Mouse (Mus musculus) spleen, postnatal 14 days (tissue): ENCODE measurements around the gene Stat6.
"Not testable (repeated sequence)": the region's sequence is repeated elsewhere in the genome, so short reads cannot be mapped to it uniquely, and the experiment has no call there.

ENCODE experiments used
- DNase-seq, 2 experiments: peaks; one replicate each; pipeline ENCODE4 v3.0.0; 2021 to 2022; ENCODE audit warnings: low spot score in 2 of 2

Stat6 gene

DNA sequence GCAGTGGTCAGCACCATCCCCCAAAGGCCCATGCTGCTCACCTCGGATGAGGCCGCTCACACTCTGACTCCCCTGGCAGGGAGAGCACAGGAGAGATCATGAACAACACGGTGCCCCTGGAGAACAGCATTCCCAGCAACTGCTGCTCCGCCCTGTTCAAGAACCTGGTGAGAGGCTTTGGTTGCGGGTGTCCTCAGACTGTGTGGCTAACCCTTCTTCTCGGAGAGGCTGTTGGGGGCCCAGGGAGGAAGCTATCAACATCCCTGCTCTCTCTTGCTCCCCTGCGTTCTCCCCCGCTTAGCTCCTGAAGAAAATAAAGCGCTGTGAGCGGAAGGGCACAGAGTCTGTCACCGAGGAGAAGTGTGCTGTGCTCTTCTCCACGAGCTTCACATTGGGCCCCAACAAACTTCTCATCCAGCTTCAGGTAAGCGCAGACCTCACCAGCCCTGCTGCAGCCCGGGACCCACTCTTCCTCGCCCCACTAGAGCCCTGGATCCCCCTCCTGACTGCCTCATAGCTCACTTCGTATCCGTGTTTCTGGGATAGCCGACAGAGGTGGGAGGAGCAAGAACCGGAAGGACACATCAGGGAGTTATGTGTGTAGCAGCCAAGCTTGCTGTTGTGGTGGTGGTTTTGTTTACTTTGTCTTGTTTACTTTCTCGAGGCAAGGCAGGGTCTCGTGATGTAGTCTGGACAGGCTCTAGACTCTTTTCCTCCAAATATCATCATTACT, 10.3 kb downstream of the Stat6 start:
- DNase-seq, result no peak

DNA sequence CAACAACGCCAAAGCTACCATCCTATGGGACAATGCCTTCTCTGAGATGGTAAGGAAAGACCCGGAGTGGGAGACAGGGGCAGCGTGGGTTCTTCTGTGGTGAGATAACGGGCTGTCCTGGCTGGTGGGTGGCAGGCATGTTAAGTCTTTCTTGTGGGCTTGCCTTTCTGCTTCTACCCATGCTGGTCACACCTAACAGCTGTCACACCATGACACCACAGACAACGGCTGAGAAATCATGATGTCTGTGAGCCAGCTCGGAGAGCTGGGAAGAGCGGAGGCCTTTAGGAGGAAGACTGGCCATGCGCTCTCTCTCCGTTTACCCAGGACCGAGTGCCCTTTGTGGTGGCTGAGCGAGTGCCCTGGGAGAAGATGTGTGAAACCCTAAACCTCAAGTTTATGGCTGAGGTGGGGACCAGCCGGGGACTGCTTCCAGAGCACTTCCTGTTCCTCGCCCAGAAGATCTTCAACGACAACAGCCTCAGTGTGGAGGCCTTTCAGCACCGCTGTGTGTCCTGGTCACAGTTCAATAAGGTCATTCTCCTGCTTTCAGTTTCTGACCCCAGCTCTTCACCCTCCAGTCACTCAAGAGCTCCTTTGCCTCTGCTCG, 12.3 kb downstream of the Stat6 start:
- DNase-seq, result no peak

DNA sequence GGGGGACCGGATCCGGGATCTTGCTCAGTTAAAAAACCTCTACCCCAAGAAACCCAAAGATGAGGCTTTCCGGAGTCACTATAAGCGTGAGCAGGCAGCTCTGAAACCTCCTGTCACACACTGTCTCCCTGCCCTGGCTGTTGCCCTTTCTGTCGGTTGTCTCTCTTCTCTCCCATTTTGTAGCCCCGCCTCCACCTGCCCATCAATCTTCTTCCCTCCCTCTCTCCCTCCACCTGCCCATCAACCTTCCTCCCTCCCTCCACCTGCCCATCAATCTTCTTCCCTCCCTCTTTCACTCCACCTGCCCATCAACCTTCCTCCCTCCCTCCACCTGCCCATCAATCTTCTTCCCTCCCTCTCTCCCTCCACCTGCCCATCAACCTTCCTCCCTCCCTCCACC, 14.8 kb downstream of the Stat6 start:
- DNase-seq, result not testable (repeated sequence)

DNA sequence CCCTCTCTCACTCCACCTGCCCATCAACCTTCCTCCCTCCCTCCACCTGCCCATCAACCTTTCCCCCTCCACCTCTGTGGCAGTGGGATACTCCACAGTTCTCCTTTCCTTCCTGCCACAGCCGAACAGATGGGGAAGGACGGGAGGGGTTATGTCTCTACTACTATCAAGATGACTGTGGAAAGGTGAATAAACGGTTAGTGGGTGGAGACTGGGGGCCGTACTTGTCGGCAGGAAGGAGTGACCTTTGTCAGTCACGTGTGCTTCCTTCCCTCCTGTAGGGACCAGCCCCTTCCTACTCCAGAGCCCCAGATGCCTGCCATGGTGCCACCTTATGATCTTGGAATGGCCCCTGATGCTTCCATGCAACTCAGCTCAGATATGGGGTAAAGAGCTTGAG, 15.3 kb downstream of the Stat6 start:
- DNase-seq, result no peak

DNA sequence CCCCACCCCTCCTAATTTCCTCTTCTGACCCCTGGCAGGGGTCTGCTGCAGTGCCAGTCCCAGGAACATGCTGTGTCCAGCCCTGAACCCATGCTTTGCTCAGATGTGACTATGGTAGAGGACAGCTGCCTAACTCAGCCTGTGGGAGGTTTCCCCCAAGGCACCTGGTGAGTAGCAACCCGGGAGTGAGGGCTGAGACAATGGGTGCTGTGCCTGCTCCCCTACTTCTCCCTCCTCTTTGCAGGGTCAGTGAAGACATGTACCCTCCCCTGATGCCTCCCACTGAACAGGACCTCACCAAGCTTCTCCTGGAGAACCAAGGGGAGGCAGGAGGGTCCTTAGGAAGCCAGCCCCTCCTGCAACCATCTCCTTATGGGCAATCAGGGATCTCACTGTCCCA, 16.8 kb downstream of the Stat6 start:
- DNase-seq, result no peak

- DNase-seq, result no peak
Measured at GRCm38 (mm10) chr10:127661291-127661914, 18.6 kb downstream of the Stat6 start.

DNA sequence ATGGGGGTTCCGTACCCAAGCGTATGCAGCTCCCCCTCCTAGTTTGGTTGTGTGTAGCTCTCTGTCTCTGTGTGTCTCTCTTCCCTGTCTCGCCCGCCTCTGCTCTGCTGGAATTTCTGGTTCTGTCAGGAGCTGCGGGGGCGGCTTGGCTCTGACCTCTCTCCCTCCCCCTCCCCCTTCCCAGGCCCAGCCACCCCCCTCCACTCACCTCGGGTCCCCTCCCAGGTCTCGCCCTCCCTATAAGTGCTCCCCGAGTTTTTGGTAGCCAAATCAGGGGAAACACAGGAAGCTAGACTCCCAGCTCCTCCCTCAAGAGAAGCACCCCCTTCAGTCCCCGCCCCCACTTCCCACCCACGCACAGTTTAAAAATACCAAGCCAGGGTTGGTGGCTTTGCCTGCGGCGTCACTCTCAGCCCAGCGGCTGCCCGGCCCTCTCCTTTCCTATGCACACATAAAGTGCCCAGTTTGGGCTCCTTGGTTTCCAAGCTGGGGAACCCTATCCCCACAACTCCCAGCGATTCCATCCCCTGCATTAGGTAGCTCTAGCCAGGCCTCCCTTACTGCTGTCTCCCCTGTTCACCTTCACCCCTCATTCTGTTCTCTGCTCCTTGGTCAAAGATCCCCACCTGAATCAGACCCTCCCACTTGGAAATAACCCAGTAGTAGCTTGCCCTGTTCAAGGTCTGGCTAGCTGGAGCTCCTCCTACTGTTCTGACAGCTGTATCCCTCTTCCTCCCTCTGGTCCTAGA, 19.3 kb downstream of the Stat6 start:
- no peak for DNase-seq

- peak in 1 of 2 experiments; percentile 37 for DNase-seq
Measured at GRCm38 (mm10) chr10:127662666-127663253, 20.0 kb downstream of the Stat6 start.

GRCm38 (mm10) chr10:127663590-127663989, 20.8 kb downstream of the Stat6 start:
- DNase-seq, result no peak

GRCm38 (mm10) chr10:127664166-127664565, 21.4 kb downstream of the Stat6 start:
- no peak for DNase-seq

DNA sequence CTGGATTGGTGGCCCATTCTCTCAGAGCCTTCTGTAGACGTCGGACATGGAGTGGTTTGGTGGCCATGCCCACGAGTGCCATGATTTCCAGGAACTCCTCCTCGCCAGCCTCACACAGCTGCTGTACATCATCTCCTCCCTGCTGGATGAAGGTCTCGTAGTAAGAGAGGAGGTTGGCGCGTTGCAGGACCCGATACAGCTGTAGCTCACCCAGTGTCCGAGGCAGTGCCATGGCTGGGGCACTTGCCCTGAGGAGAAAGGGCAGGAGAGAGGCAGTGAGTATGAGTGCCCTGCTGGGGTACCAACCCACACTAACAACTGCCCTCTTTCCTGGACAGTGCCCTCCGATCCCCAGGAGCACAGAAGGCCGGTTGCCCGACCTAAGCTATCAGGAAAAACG, 22.1 kb downstream of the Stat6 start:
- no peak for DNase-seq

DNA sequence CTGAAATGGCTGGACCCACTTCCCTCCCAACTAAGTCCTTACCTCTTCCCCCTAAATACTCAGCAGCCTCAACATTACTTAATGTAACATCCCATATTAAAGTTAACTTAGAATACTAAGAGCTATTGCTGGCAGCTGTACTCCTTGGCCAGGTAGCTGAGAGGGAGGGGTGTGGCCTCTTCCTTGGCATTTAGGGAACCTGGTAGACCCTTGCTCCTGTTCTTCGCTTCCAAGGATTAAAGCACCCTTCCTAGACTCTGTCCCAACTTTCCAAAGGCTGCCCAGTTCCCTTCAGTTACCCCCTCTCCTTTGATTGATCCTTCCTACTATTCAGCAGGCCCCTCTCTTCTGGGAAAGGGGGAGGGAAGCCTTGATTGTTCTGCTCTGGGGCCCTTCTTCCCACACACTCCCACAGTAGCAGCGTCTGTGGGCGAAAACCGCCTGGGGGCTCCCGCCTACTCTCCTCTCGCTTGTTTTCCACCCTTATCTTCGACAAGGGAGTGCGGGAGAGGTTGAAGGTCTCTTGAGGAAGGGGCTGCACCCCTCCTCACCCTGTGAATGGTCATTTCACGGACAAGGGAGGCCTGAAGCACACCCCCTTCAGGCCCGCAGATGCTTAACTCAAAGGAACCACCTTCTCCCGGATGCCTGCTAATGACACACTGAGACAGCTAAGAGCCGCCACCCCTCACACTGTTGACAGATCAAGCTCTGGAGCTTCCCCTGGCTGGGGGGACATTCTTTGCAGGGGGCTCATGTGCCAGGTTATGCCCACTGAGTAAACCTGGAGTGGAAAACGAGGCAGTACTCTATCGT, 22.8 kb downstream of the Stat6 start:
- no peak for DNase-seq

GRCm38 (mm10) chr10:127666501-127667268, 23.9 kb downstream of the Stat6 start, which contains the start of gene Nemp1:
TSS of gene Nemp1 (plus strand) at chr10:127666901.
- peak in 1 of 2 experiments; percentile 41 for DNase-seq

GRCm38 (mm10) chr10:127667269-127668092, 24.7 kb downstream of the Stat6 start:
- peak in 1 of 2 experiments; percentile 41 for DNase-seq

- DNase-seq, result peak; percentile 43 to 55
Measured at GRCm38 (mm10) chr10:127668093-127669050, 25.6 kb downstream of the Stat6 start, which contains the start of gene Nab2. TSS of gene Nab2 (minus strand) at chr10:127668568.

DNA sequence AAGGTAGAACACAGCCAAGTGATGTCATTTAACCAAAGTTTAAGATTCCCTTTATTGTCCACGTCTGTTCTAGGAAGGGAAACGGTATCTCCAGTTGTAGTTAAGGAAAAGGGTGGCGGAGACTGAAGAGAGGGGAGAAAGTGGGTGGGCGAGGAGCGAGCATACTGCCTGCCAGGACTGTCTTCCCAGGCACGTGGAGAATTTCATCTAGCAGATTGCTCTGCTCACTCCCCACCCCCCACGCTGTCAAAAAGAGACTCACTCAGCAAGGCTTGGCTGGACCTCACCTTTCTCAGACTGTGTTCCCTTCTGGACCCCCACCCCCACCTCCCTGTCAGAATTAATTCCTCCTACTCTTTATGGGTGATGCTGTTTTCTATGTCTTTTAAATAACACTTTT, 26.4 kb downstream of the Stat6 start:
- DNase-seq, result no peak

DNA sequence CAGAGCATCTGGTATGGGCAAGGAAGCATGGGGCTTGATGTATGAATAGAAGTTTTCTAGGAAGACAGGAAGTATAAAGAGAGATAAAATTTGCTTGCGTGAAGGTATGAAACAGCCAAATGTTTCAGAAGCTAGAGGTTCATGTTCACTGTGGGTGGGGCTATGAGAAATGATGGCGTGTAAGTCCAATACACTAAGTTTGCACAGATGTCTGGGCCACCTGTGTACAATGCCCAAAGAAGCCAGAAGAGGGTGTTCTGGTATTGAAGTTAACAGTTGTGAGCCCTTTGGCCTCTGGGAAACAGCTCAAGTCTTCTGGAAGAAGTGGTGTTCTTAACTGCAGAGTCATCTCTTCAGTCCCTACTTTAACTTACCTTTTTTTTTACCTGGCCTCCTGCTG, 27.4 kb downstream of the Stat6 start:
- DNase-seq, result no peak

GRCm38 (mm10) chr10:127671276-127671675, 28.5 kb downstream of the Stat6 start:
- DNase-seq, result peak in 1 of 2 experiments; percentile 49
